Mouse (Mus musculus) embryonic facial prominence, embryonic 15.5 days (tissue): Measurements from ENCODE around the gene Mrpl54. TPM values are rescaled to one million over a fixed set of nuclear protein-coding genes. Genes with fewer than 3 reads are reported as not detected.

Experiments used
- ATAC-seq: fragments of 200-750 bp; cut with Nextera tagmentation; 2 replicates; pipeline ENCODE4 v1.8.0; 2017; ENCODE audit warnings: low read depth, moderate TSS enrichment; ENCODE audit not compliant: insufficient number of reproducible peaks, low FRiP score, low TSS enrichment
- H3K27ac ChIP-seq: fragments of 300-500 bp; sonication (generic); replicated peaks from 2 replicates; pipeline ENCODE4 v1.5.1; 2015; ENCODE audit warnings: mild to moderate bottlenecking, inconsistent platforms
- H3K27me3 ChIP-seq: fragments of 300-500 bp; sonication (generic); 2 replicates; pipeline ENCODE4 v1.6.1; 2015; ENCODE audit warnings: inconsistent platforms
- H3K36me3 ChIP-seq: fragments of 300-500 bp; sonication (generic); 2 replicates; pipeline ENCODE4 v1.6.1; 2015; ENCODE audit warnings: mild to moderate bottlenecking, inconsistent platforms
- H3K4me1 ChIP-seq: fragments of 300-500 bp; sonication (generic); 2 replicates; pipeline ENCODE4 v1.6.1; 2015; ENCODE audit warnings: inconsistent platforms
- H3K4me2 ChIP-seq: fragments of 300-500 bp; sonication (generic); replicated peaks from 2 replicates; pipeline ENCODE4 v1.6.1; 2015; ENCODE audit warnings: mild to moderate bottlenecking, inconsistent platforms
- H3K4me3 ChIP-seq: fragments of 300-500 bp; sonication (generic); replicated peaks from 2 replicates; pipeline ENCODE4 v1.5.1; 2015; ENCODE audit warnings: mild to moderate bottlenecking, inconsistent platforms
- H3K9ac ChIP-seq: fragments of 300-500 bp; sonication (generic); 2 replicates; pipeline ENCODE4 v1.6.1; 2015; ENCODE audit warnings: inconsistent platforms
- H3K9me3 ChIP-seq: fragments of 300-500 bp; sonication (generic); replicated peaks from 2 replicates; pipeline ENCODE4 v1.6.1; 2016; ENCODE audit warnings: inconsistent platforms
- WGBS: fragments of 180-500 bp; shearing (Covaris S2); methylation state at CpG from one replicate; pipeline ENCODE4 v1.1.7; 2015; 5-methylcytosine and 5-hydroxymethylcytosine counted together
- polyA plus RNA-seq: library from polyadenylated mRNA; unstranded; fragments of >200 nt; fragmentation: Nextera tagmentation; extraction: Ambion mirVana; gene quantifications from 2 replicates; pipeline ENCODE4 v1.2.1, GENCODE M21; 2015

Mrpl54 gene
- polyA plus RNA-seq, 1 experiment from 2014 or later: 199 TPM

- no peak overlapping the region for H3K27ac ChIP-seq
- H3K9ac ChIP-seq: peak overlapping the region; percentile 35
- H3K36me3 ChIP-seq: peaks cover 5% of the 10 kb centered on the region; the same call in 1 of the 2 replicates
- no peak for ATAC-seq
- peaks cover 33% of the 10 kb centered on the region for H3K4me1 ChIP-seq
- H3K27me3 ChIP-seq: peaks cover 70% of the 10 kb centered on the region
- H3K4me3 ChIP-seq: peak overlapping the region; percentile 53
- WGBS: 2% methylated on average over 59 of the region's 62 CpGs
- peak overlapping the region; percentile 94 for H3K4me2 ChIP-seq
- 0 out of 2 replicates have a peak, but pooled peaks cover 4% of the 10 kb centered on the region for H3K9me3 ChIP-seq
Observed at GRCm38 (mm10) chr10:81257158-81258039, 9.3 kb downstream of the Mrpl54 start.

GRCm38 (mm10) chr10:81254886-81255285, 11.8 kb downstream of the Mrpl54 start:
- Histone ChIP-seq H3K4me1 (peaks cover 34% of the 10 kb centered on the region), H3K36me3 (no peaks in the 10 kb centered on the region), H3K4me2 (no peak overlapping the region), H3K4me3 (no peak overlapping the region), H3K9ac (no peak overlapping the region), H3K9me3 (no peaks in the 10 kb centered on the region), H3K27me3 (peaks cover 81% of the 10 kb centered on the region), H3K27ac (no peak overlapping the region)
- 50% methylated on average over 1 of the region's 1 CpGs for WGBS
- ATAC-seq: no peak

GRCm38 (mm10) chr10:81252424-81253419, 14.0 kb downstream of the Mrpl54 start, which contains the start of gene Matk:
Gene Matk, plus strand, starts transcription at chr10:81252935.
- no peaks in the 10 kb centered on the region for H3K9me3 ChIP-seq
- WGBS: 8% methylated on average over 43 of the region's 44 CpGs
- peaks cover 18% of the 10 kb centered on the region for H3K4me1 ChIP-seq
- peaks cover 59% of the 10 kb centered on the region for H3K27me3 ChIP-seq
- no peak within 1 kb of the TSS for H3K27ac ChIP-seq
- H3K9ac ChIP-seq: no peak within 1 kb of the TSS
- no peak for ATAC-seq
- H3K36me3 ChIP-seq: 0 out of 2 replicates have a peak, but pooled peaks cover 4% of the 10 kb centered on the region
- peak within 1 kb of the TSS; percentile 11; the same call in 1 of the 2 replicates for H3K4me3 ChIP-seq
- peak within 1 kb of the TSS; percentile 34 for H3K4me2 ChIP-seq

GRCm38 (mm10) chr10:81249442-81249841, 17.3 kb downstream of the Mrpl54 start:
- no peak overlapping the region for H3K9ac ChIP-seq
- no peak for ATAC-seq
- WGBS: 75% methylated on average over 8 of the region's 8 CpGs

DNA sequence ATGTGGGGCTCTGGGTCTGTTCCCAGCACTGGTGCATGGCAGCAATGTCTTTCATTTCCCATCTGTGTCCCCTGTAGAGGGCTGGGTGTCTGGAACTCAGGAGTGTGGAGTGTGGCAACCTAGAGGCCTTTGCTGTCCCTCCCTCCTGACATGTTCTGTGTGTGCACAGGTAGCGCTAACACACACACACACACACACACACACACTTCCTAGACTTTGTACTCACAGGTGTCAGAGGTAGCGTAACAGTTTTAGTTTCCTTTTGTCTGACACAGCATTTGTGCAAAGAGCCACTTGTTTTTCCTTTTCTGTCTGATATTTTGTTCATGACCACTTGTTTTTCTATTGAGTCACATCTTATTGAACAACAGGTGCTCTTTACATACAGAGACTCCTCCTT, 18.9 kb downstream of the Mrpl54 start:
- H3K4me3 ChIP-seq: no peak overlapping the region
- ATAC-seq: no peak
- peaks cover 31% of the 10 kb centered on the region for H3K27me3 ChIP-seq
- H3K27ac ChIP-seq: no peak overlapping the region
- no peak overlapping the region for H3K4me2 ChIP-seq
- 92% methylated on average over 2 of the region's 2 CpGs for WGBS
- H3K4me1 ChIP-seq: peaks cover 6% of the 10 kb centered on the region
- H3K9ac ChIP-seq: no peak overlapping the region
- 0 out of 2 replicates have a peak, but pooled peaks cover 7% of the 10 kb centered on the region for H3K36me3 ChIP-seq
- H3K9me3 ChIP-seq: no peaks in the 10 kb centered on the region

More at GRCm38 (mm10) chr10:81249442-81249841, 17.3 kb downstream of the Mrpl54 start:
- Histone ChIP-seq H3K4me2 (no peak overlapping the region), H3K9me3 (no peaks in the 10 kb centered on the region), H3K27me3 (peaks cover 37% of the 10 kb centered on the region), H3K27ac (no peak overlapping the region), H3K36me3 (0 out of 2 replicates have a peak, but pooled peaks cover 7% of the 10 kb centered on the region), H3K4me1 (peaks cover 11% of the 10 kb centered on the region), H3K4me3 (no peak overlapping the region)

GRCm38 (mm10) chr10:81245166-81245565, 21.6 kb downstream of the Mrpl54 start:
- Histone ChIP-seq H3K9ac (no peak overlapping the region), H3K27ac (no peak overlapping the region), H3K4me2 (no peak overlapping the region), H3K27me3 (peaks cover 29% of the 10 kb centered on the region), H3K9me3 (no peaks in the 10 kb centered on the region), H3K4me3 (no peak overlapping the region), H3K36me3 (0 out of 2 replicates have a peak, but pooled peaks cover 7% of the 10 kb centered on the region), H3K4me1 (0 out of 2 replicates have a peak, but pooled peaks cover 2% of the 10 kb centered on the region)
- ATAC-seq: no peak
- WGBS: 79% methylated on average over 6 of the region's 6 CpGs

GRCm38 (mm10) chr10:81244595-81244994, 22.1 kb downstream of the Mrpl54 start:
- 0 out of 2 replicates have a peak, but pooled peaks cover 7% of the 10 kb centered on the region for H3K36me3 ChIP-seq
- no peak for ATAC-seq
- peaks cover 7% of the 10 kb centered on the region; the same call in 1 of the 2 replicates for H3K4me1 ChIP-seq
- H3K4me2 ChIP-seq: no peak overlapping the region
- H3K27ac ChIP-seq: no peak overlapping the region
- 9% methylated on average over 17 of the region's 17 CpGs for WGBS
- no peak overlapping the region for H3K9ac ChIP-seq
- H3K4me3 ChIP-seq: no peak overlapping the region
- H3K27me3 ChIP-seq: peaks cover 35% of the 10 kb centered on the region
- no peaks in the 10 kb centered on the region for H3K9me3 ChIP-seq

DNA sequence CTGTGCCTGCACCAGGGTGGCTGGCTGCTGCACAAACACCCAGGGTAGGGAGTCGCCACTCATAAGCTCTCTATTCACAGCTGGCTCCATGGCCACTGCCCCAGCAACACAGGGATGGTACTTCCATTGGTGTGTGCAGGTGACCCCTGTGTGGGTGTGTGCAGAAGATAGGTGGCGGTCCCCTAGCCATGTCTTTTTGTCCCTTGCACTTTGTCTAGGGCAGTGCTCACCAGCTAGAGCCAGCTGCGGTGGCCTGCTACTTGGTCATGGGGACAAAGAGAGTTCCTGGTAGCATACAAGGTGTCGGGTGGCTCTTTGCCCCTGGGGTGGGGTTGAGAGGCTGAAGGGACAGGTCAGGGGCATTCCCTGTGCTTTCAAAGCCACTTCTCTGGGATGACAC, 22.6 kb downstream of the Mrpl54 start:
- Histone ChIP-seq H3K27me3 (peaks cover 39% of the 10 kb centered on the region), H3K4me2 (no peak overlapping the region), H3K4me1 (peaks cover 11% of the 10 kb centered on the region), H3K27ac (no peak overlapping the region), H3K9ac (no peak overlapping the region), H3K36me3 (0 out of 2 replicates have a peak, but pooled peaks cover 7% of the 10 kb centered on the region), H3K4me3 (no peak overlapping the region), H3K9me3 (no peaks in the 10 kb centered on the region)
- WGBS: 75% methylated on average over 4 of the region's 4 CpGs
- ATAC-seq: no peak

DNA sequence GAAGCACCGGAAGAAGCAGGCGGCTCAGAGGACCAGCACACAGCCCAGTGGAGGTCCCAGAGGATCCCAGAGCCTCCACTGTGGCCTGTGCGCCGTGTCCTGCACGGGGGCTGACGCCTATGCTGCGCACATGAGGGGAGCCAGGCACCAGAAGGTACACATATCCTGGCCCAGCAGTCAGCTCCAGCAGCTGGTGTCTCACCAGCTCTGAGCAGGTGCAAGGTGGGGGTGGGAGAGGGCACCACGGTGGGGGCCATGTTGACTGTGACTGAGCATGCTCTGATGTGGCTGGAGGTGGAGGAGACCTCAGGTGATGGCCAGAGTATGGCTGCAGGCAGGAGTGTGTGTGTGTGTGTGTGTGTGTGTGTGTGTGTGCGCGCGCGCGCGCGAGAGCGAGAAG, 24.7 kb downstream of the Mrpl54 start:
- ATAC-seq: no peak
- WGBS: 88% methylated on average over 16 of the region's 16 CpGs
- Histone ChIP-seq H3K36me3 (no peaks in the 10 kb centered on the region), H3K27me3 (peaks cover 44% of the 10 kb centered on the region), H3K4me3 (no peak overlapping the region), H3K9ac (no peak overlapping the region), H3K9me3 (no peaks in the 10 kb centered on the region), H3K4me1 (peaks cover 20% of the 10 kb centered on the region), H3K4me2 (no peak overlapping the region), H3K27ac (no peak overlapping the region)

GRCm38 (mm10) chr10:81240876-81241275, 25.9 kb downstream of the Mrpl54 start:
- H3K4me1 ChIP-seq: peaks cover 24% of the 10 kb centered on the region
- 23% methylated on average over 13 of the region's 13 CpGs for WGBS
- ATAC-seq: no peak
- peaks cover 44% of the 10 kb centered on the region for H3K27me3 ChIP-seq
- H3K27ac ChIP-seq: no peak overlapping the region
- H3K9ac ChIP-seq: no peak overlapping the region
- H3K4me2 ChIP-seq: no peak overlapping the region
- no peaks in the 10 kb centered on the region for H3K36me3 ChIP-seq
- no peak overlapping the region for H3K4me3 ChIP-seq
- no peaks in the 10 kb centered on the region for H3K9me3 ChIP-seq
